Mouse (Mus musculus) brain, adult 2 months (tissue): Measurements from ENCODE around the gene Haus3.

Experiments
- DNase-seq: peaks from one replicate; pipeline ENCODE4 v3.0.0; 2011; ENCODE audit warnings: low read depth, low spot score

Haus3 gene

GRCm38 (mm10) chr5:34168950-34169891 is at the start of gene Haus3, which contains the start of gene Poln:
Gene Haus3 (minus strand): TSS chr5:34169527.
Gene Poln (minus strand): TSS chr5:34169448.
- peak; percentile 99 for DNase-seq

GRCm38 (mm10) chr5:34218672-34219071 is 49.3 kb upstream of the Haus3 start:
- no peak for DNase-seq

GRCm38 (mm10) chr5:34217756-34218155 is 48.4 kb upstream of the Haus3 start:
- DNase-seq: peak; percentile 56

GRCm38 (mm10) chr5:34216025-34216424 is 46.7 kb upstream of the Haus3 start:
- peak; percentile 63 for DNase-seq

GRCm38 (mm10) chr5:34213659-34214058 is 44.3 kb upstream of the Haus3 start:
- DNase-seq: no peak

GRCm38 (mm10) chr5:34210279-34210678 is 41.0 kb upstream of the Haus3 start:
- peak; percentile 94 for DNase-seq

GRCm38 (mm10) chr5:34207503-34207902 is 38.2 kb upstream of the Haus3 start:
- DNase-seq: no peak

- peak; percentile 58 for DNase-seq
These were observed 36.5 kb upstream of the Haus3 start for GRCm38 (mm10) chr5:34205788-34206187.

GRCm38 (mm10) chr5:34204911-34205310 is 35.6 kb upstream of the Haus3 start:
- DNase-seq: peak; percentile 95

GRCm38 (mm10) chr5:34202006-34202405 is 32.7 kb upstream of the Haus3 start:
- no peak for DNase-seq

- peak; percentile 60 for DNase-seq
These were observed 32.1 kb upstream of the Haus3 start for GRCm38 (mm10) chr5:34201396-34201795.

GRCm38 (mm10) chr5:34198615-34199014 is 29.3 kb upstream of the Haus3 start:
- DNase-seq: no peak

GRCm38 (mm10) chr5:34197243-34197642 is 27.9 kb upstream of the Haus3 start:
- DNase-seq: peak; percentile 95

GRCm38 (mm10) chr5:34196423-34196822 is 27.1 kb upstream of the Haus3 start:
- DNase-seq: no peak

GRCm38 (mm10) chr5:34195786-34196185 is 26.5 kb upstream of the Haus3 start:
- DNase-seq: no peak

GRCm38 (mm10) chr5:34194975-34195662 is 25.8 kb upstream of the Haus3 start:
- peak; percentile 82 for DNase-seq

- DNase-seq: no peak
These were observed 25.1 kb upstream of the Haus3 start for GRCm38 (mm10) chr5:34194426-34194825.

- peak; percentile 61 for DNase-seq
These were observed 22.5 kb upstream of the Haus3 start for GRCm38 (mm10) chr5:34191843-34192242.

- peak; percentile 87 for DNase-seq
These were observed 21.7 kb upstream of the Haus3 start for GRCm38 (mm10) chr5:34191021-34191420.

- DNase-seq: no peak
These were observed 20.2 kb upstream of the Haus3 start for GRCm38 (mm10) chr5:34189521-34189920.

- DNase-seq: no peak
These were observed 19.5 kb upstream of the Haus3 start for GRCm38 (mm10) chr5:34188856-34189255.

GRCm38 (mm10) chr5:34187601-34188316 is 18.4 kb upstream of the Haus3 start, which contains the start of gene Mxd4:
Gene Mxd4 (minus strand): TSS chr5:34187720.
- DNase-seq: peak; percentile 100
